Mouse (Mus musculus) bone marrow macrophage, adult 2 months (primary cell): ENCODE measurements around the gene Ppp5c.

Source experiments
- CTCF ChIP-seq: IDR thresholded peaks from 2 replicates; pipeline ENCODE4 v1.5.1; 2012; ENCODE audit warnings: low read depth, mild to moderate bottlenecking, low read length, moderate library complexity
- POLR2A ChIP-seq: IDR thresholded peaks from 2 replicates; pipeline ENCODE4 v1.6.1; 2012; ENCODE audit warnings: mild to moderate bottlenecking, low read depth, low read length, borderline replicate concordance

DNA sequence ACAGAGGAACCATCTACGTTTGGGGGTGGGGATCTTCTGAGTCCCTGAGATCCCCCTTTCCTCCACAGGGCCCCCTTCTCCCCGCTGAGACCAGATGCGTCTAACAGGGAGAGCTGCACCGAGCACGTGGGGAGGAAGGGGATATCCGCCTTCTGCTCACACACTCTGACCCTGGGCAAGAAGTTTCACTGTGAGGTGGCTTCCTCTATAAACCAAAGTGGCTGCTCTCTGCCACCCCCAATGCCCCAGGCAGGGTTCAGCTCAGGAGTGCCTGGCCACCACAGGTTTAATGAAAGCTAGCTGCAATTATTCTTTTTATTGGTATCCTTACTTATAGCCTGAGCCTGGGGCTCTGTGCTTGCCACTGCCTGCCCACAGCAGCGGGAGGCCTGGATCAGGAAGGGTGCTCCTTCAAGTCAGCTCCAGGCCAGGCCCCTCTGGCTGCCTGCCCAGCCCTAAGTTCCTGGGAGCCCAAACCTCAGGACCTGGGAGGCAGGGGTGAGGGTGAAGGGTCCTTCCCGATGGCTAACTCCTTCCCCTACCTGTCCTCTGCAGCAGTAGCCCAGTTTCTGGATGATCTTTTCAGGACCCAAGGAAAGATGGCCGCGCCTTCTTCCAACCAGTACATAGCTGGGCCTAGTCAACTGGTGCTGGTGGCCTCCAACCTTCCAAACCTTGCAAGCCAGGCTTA, 2.8 kb downstream of the Ppp5c start:
- TF ChIP-seq CTCF (no peak), POLR2A (no peak)
